Mouse (Mus musculus): ENCODE measurements around the gene Gm40193. TPM values are rescaled to one million over a fixed set of nuclear protein-coding genes. Genes with fewer than 3 reads are reported as not detected.

The Gm40193 gene
- polyA plus RNA-seq (2014; fragmentation: Nextera tagmentation; extraction: Ambion mirVana) = not detected in 2 replicates

DNA sequence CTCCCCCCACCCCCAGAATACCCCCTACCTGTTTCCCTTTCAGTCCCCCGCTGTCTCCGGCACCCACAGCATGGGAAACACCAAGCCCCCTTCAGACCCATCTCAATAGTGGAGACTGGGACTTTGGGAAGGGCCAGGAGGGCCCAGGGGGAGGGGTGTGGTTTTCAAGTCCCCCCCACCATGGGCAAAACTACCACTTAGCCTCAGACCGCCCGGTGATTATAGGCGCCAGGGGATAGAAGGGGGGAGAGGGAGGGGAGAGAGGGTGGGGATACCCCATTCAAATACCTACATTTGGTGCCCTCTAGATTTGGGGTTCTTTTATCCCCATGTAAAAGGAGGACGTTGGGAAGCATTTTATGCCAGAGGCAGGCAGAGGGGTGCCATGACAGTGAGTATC lies at the start of gene Gm40193:
TSS of gene Gm40193 (minus strand) at position 101 of the 400 bp plus-strand sequence.
- H3K9ac ChIP-seq (ENCODE audit: low read length) = no peak within 1 kb of the TSS
- DNase-seq (ENCODE audit: low spot score) = no peak
- WGBS = 85% methylated on average over 6 of the region's 6 CpGs

GRCm38 (mm10) chr11:70582196-70582595 lies 49.5 kb upstream of the Gm40193 start:
- 72% methylated on average over 3 of the region's 3 CpGs for WGBS
- Histone ChIP-seq H3K36me3 (ENCODE audit: control insufficient read depth, insufficient read depth, low read length) (no peaks in the 10 kb centered on the region), H3K9ac (ENCODE audit: low read length) (no peak overlapping the region), H3K4me1 (ENCODE audit: control insufficient read depth, insufficient read depth, low read length) (peaks cover 16% of the 10 kb centered on the region), H3K27ac (ENCODE audit: low read depth, low read length) (no peak overlapping the region), H3K4me2 (ENCODE audit: low read length) (no peak overlapping the region), H3K9me3 (replicated peaks; ENCODE audit: control insufficient read depth, low read length) (no peaks in the 10 kb centered on the region), H3K27me3 (replicated peaks; ENCODE audit: control insufficient read depth, insufficient read depth, low read length) (no peaks in the 10 kb centered on the region), H3K4me3 (ENCODE audit: low read depth, low read length) (no peak overlapping the region)
- ATAC-seq (no peak), DNase-seq (ENCODE audit: low spot score) (no peak)

More for the DNA sequence above, at the start of gene Gm40193:
- peaks cover 13% of the 10 kb centered on the region for H3K36me3 ChIP-seq (ENCODE audit: control insufficient read depth, insufficient read depth, low read length)
- H3K9me3 ChIP-seq (replicated peaks; ENCODE audit: control insufficient read depth, low read length) = no peaks in the 10 kb centered on the region
- no peak within 1 kb of the TSS for H3K27ac ChIP-seq (ENCODE audit: low read depth, low read length)
- H3K4me1 ChIP-seq (ENCODE audit: control insufficient read depth, insufficient read depth, low read length) = no peaks in the 10 kb centered on the region
- no peak within 1 kb of the TSS for H3K4me2 ChIP-seq (ENCODE audit: low read length)
- H3K4me3 ChIP-seq (ENCODE audit: low read depth, low read length) = no peak within 1 kb of the TSS
- no peaks in the 10 kb centered on the region for H3K27me3 ChIP-seq (replicated peaks; ENCODE audit: control insufficient read depth, insufficient read depth, low read length)
- no peak for ATAC-seq

DNA sequence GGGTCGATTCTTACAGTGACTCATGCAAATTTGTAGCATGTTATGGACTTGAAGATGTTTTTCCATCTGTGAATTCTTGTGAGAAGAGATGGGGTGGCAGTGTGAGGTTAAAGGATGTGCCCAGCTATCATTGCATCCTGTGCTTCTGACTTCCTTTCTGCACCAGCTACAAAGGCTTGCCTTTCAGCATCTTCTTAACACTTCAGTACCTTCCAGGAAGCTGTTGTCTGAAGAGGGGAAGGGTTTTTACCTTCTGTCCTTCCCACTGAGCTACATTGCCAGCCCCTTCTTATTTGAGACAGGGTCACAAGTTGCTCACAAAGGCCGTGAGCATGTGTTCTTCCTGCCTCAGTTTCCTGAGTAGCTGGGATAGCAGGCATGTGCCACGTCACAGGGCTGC lies 48.2 kb upstream of the Gm40193 start:
- H3K4me3 ChIP-seq (ENCODE audit: low read depth, low read length) = no peak overlapping the region
- no peak for ATAC-seq
- H3K27ac ChIP-seq (ENCODE audit: low read depth, low read length) = no peak overlapping the region
- no peaks in the 10 kb centered on the region for H3K9me3 ChIP-seq (replicated peaks; ENCODE audit: control insufficient read depth, low read length)
- no peak overlapping the region for H3K9ac ChIP-seq (ENCODE audit: low read length)
- no peak for DNase-seq (ENCODE audit: low spot score)
- no peaks in the 10 kb centered on the region for H3K27me3 ChIP-seq (replicated peaks; ENCODE audit: control insufficient read depth, insufficient read depth, low read length)
- WGBS = 82% methylated on average over 3 of the region's 3 CpGs
- H3K36me3 ChIP-seq (ENCODE audit: control insufficient read depth, insufficient read depth, low read length) = no peaks in the 10 kb centered on the region
- H3K4me1 ChIP-seq (ENCODE audit: control insufficient read depth, insufficient read depth, low read length) = peaks cover 16% of the 10 kb centered on the region
- no peak overlapping the region for H3K4me2 ChIP-seq (ENCODE audit: low read length)

DNA sequence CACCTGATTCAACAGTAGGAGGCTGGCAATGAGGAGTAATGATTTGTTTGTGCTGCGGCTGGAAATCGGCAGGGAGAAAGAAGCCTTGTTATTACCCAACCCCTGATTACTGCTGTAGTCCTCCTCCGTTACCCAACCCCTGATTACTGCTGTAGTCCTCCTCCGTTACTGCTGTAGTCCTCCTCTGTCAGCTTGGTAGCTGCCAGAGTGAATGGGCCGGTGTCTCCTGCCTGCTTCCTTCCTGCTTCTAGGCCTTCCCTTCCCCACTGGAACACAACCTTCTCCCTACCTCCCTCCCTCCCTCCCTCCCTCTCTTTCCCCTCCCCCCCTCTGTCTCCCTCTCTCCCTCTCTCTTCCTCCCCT lies 47.6 kb upstream of the Gm40193 start:
- Histone ChIP-seq H3K9me3 (replicated peaks; ENCODE audit: control insufficient read depth, low read length) (no peaks in the 10 kb centered on the region), H3K36me3 (ENCODE audit: control insufficient read depth, insufficient read depth, low read length) (no peaks in the 10 kb centered on the region), H3K4me2 (ENCODE audit: low read length) (no peak overlapping the region), H3K9ac (ENCODE audit: low read length) (no peak overlapping the region), H3K4me3 (ENCODE audit: low read depth, low read length) (no peak overlapping the region), H3K27ac (ENCODE audit: low read depth, low read length) (no peak overlapping the region), H3K27me3 (replicated peaks; ENCODE audit: control insufficient read depth, insufficient read depth, low read length) (no peaks in the 10 kb centered on the region), H3K4me1 (ENCODE audit: control insufficient read depth, insufficient read depth, low read length) (peaks cover 15% of the 10 kb centered on the region)
- ATAC-seq = no peak
- WGBS = 54% methylated on average over 5 of the region's 5 CpGs
- no peak for DNase-seq (ENCODE audit: low spot score)

GRCm38 (mm10) chr11:70579710-70580357 lies 47.1 kb upstream of the Gm40193 start:
- H3K27ac ChIP-seq (ENCODE audit: low read depth, low read length) = no peak overlapping the region
- H3K9ac ChIP-seq (ENCODE audit: low read length) = no peak overlapping the region
- no peak for DNase-seq (ENCODE audit: low spot score)

GRCm38 (mm10) chr11:70578962-70579361 lies 46.2 kb upstream of the Gm40193 start:
- Histone ChIP-seq H3K4me1 (ENCODE audit: control insufficient read depth, insufficient read depth, low read length) (peaks cover 11% of the 10 kb centered on the region), H3K36me3 (ENCODE audit: control insufficient read depth, insufficient read depth, low read length) (no peaks in the 10 kb centered on the region), H3K27ac (ENCODE audit: low read depth, low read length) (no peak overlapping the region), H3K4me3 (ENCODE audit: low read depth, low read length) (no peak overlapping the region), H3K4me2 (ENCODE audit: low read length) (no peak overlapping the region), H3K9ac (ENCODE audit: low read length) (no peak overlapping the region), H3K27me3 (replicated peaks; ENCODE audit: control insufficient read depth, insufficient read depth, low read length) (no peaks in the 10 kb centered on the region), H3K9me3 (replicated peaks; ENCODE audit: control insufficient read depth, low read length) (no peaks in the 10 kb centered on the region)
- 93% methylated on average over 6 of the region's 6 CpGs for WGBS
- ATAC-seq (no peak), DNase-seq (ENCODE audit: low spot score) (no peak)

More at GRCm38 (mm10) chr11:70579710-70580357, 47.1 kb upstream of the Gm40193 start:
- Histone ChIP-seq H3K27me3 (replicated peaks; ENCODE audit: control insufficient read depth, insufficient read depth, low read length) (no peaks in the 10 kb centered on the region), H3K4me1 (ENCODE audit: control insufficient read depth, insufficient read depth, low read length) (peaks cover 11% of the 10 kb centered on the region; the same call in 1 of the 2 replicates), H3K4me3 (ENCODE audit: low read depth, low read length) (no peak overlapping the region), H3K9me3 (replicated peaks; ENCODE audit: control insufficient read depth, low read length) (no peaks in the 10 kb centered on the region), H3K4me2 (ENCODE audit: low read length) (no peak overlapping the region), H3K36me3 (ENCODE audit: control insufficient read depth, insufficient read depth, low read length) (no peaks in the 10 kb centered on the region)
- 82% methylated on average over 9 of the region's 9 CpGs for WGBS
- ATAC-seq = no peak

DNA sequence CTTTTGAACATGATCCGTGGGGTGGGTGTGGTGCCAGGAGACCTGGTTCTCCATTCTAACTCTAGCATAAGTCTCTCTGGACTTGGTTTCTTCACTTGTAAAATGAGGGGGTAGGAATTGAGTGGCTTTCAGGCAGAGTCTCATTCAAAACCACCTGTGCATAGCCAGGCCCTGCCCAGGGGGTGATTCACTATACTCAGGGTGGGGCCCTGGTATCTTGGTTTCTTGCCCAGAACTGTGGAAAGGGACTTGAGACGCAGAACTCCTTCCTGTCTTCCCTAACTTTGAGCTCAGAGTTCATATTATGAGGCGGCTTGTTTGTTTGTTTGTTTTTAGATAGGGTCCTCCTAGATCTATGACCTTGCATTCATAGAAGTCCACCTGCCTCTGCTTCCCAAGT lies 44.5 kb upstream of the Gm40193 start:
- Histone ChIP-seq H3K4me1 (ENCODE audit: control insufficient read depth, insufficient read depth, low read length) (peaks cover 14% of the 10 kb centered on the region), H3K4me2 (ENCODE audit: low read length) (no peak overlapping the region), H3K4me3 (ENCODE audit: low read depth, low read length) (no peak overlapping the region), H3K27me3 (replicated peaks; ENCODE audit: control insufficient read depth, insufficient read depth, low read length) (no peaks in the 10 kb centered on the region), H3K36me3 (ENCODE audit: control insufficient read depth, insufficient read depth, low read length) (no peaks in the 10 kb centered on the region), H3K9ac (ENCODE audit: low read length) (no peak overlapping the region), H3K9me3 (replicated peaks; ENCODE audit: control insufficient read depth, low read length) (no peaks in the 10 kb centered on the region), H3K27ac (ENCODE audit: low read depth, low read length) (no peak overlapping the region)
- DNase-seq (ENCODE audit: low spot score) (no peak), ATAC-seq (no peak)
- WGBS = 80% methylated on average over 3 of the region's 3 CpGs

GRCm38 (mm10) chr11:70573872-70574271 lies 41.1 kb upstream of the Gm40193 start:
- 27% methylated on average over 6 of the region's 6 CpGs for WGBS
- Histone ChIP-seq H3K27me3 (replicated peaks; ENCODE audit: control insufficient read depth, insufficient read depth, low read length) (no peaks in the 10 kb centered on the region), H3K9ac (ENCODE audit: low read length) (peak overlapping the region; percentile 26; the same call in 1 of the 2 replicates), H3K4me3 (ENCODE audit: low read depth, low read length) (no peak overlapping the region), H3K27ac (ENCODE audit: low read depth, low read length) (peak overlapping the region; percentile 15), H3K4me1 (ENCODE audit: control insufficient read depth, insufficient read depth, low read length) (peaks cover 12% of the 10 kb centered on the region), H3K36me3 (ENCODE audit: control insufficient read depth, insufficient read depth, low read length) (no peaks in the 10 kb centered on the region), H3K9me3 (replicated peaks; ENCODE audit: control insufficient read depth, low read length) (no peaks in the 10 kb centered on the region), H3K4me2 (ENCODE audit: low read length) (no peak overlapping the region)
- ATAC-seq (no peak), DNase-seq (ENCODE audit: low spot score) (peak; percentile 47)

DNA sequence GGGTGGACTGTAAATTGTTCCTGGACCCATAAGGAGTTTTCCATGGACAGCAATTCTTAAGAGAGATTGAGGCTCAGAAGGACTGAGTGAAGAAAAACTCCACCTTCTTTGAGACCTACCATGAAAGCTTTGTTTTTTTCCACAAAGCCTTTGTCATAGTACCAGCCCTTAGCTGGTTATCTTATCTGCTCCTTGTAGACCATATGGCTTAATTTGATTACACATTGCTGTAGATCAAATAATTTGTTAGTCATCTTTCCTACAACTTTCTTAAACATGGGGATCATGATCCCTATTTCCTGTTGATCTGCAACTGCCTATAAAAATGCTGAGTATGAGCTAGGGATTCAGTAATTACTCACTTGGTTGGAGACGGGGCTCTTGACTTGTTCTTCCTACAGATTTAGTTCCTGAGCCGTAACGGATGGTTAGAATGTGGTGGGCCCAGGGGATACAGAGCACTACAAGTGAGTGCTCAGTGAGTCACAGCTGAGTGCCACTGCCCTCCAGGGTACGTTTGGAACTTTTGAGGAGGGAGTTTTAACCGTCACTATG lies 39.7 kb upstream of the Gm40193 start:
- 77% methylated on average over 5 of the region's 5 CpGs for WGBS
- no peak overlapping the region for H3K9ac ChIP-seq (ENCODE audit: low read length)
- ATAC-seq = no peak
- no peak overlapping the region for H3K4me3 ChIP-seq (ENCODE audit: low read depth, low read length)
- H3K36me3 ChIP-seq (ENCODE audit: control insufficient read depth, insufficient read depth, low read length) = no peaks in the 10 kb centered on the region; the same call in 1 of the 2 replicates
- peaks cover 3% of the 10 kb centered on the region; the same call in 1 of the 2 replicates for H3K4me1 ChIP-seq (ENCODE audit: control insufficient read depth, insufficient read depth, low read length)
- no peak for DNase-seq (ENCODE audit: low spot score)
- no peaks in the 10 kb centered on the region for H3K9me3 ChIP-seq (replicated peaks; ENCODE audit: control insufficient read depth, low read length)
- no peak overlapping the region for H3K27ac ChIP-seq (ENCODE audit: low read depth, low read length)
- H3K4me2 ChIP-seq (ENCODE audit: low read length) = no peak overlapping the region
- no peaks in the 10 kb centered on the region for H3K27me3 ChIP-seq (replicated peaks; ENCODE audit: control insufficient read depth, insufficient read depth, low read length)
